Mouse (Mus musculus) heart, embryonic 15.5 days (tissue): ENCODE measurements around the gene Gm21060. TPM values are rescaled to one million over a fixed set of nuclear protein-coding genes. Genes with fewer than 3 reads are reported as not detected.
"Not testable (repeated sequence)": the region's sequence is repeated elsewhere in the genome, so short reads cannot be mapped to it uniquely, and the experiment has no call there.

Source experiments
- ATAC-seq: fragments of 200-750 bp; cut with Nextera tagmentation; replicated peaks from 2 replicates; pipeline ENCODE4 v1.8.0; 2017; ENCODE audit warnings: low read depth, moderate TSS enrichment; ENCODE audit not compliant: insufficient number of reproducible peaks, insufficient read depth, low FRiP score
- H3K27ac ChIP-seq: fragments of 300-500 bp; sonication (generic); 2 replicates; pipeline ENCODE4 v1.5.1; 2015; ENCODE audit warnings: mild to moderate bottlenecking, inconsistent platforms
- H3K27me3 ChIP-seq: fragments of 300-500 bp; sonication (generic); 2 replicates; pipeline ENCODE4 v1.6.1; 2015; ENCODE audit warnings: inconsistent platforms
- H3K36me3 ChIP-seq: fragments of 300-500 bp; sonication (generic); 2 replicates; pipeline ENCODE4 v1.6.1; 2015; ENCODE audit warnings: mild to moderate bottlenecking, inconsistent platforms
- H3K4me1 ChIP-seq: fragments of 300-500 bp; sonication (generic); replicated peaks from 2 replicates; pipeline ENCODE4 v1.6.1; 2015; ENCODE audit warnings: inconsistent platforms
- H3K4me2 ChIP-seq: fragments of 300-500 bp; sonication (generic); 2 replicates; pipeline ENCODE4 v1.6.1; 2015; ENCODE audit warnings: inconsistent platforms, mild to moderate bottlenecking, moderate library complexity
- H3K4me3 ChIP-seq: fragments of 300-500 bp; sonication (generic); 2 replicates; pipeline ENCODE4 v1.5.1; 2015; ENCODE audit warnings: mild to moderate bottlenecking, inconsistent platforms
- H3K9ac ChIP-seq: fragments of 300-500 bp; sonication (generic); 2 replicates; pipeline ENCODE4 v1.6.1; 2015; ENCODE audit warnings: mild to moderate bottlenecking, inconsistent platforms
- H3K9me3 ChIP-seq: fragments of 300-500 bp; sonication (generic); replicated peaks from 2 replicates; pipeline ENCODE4 v1.6.1; 2016; ENCODE audit warnings: inconsistent platforms
- WGBS: fragments of 180-500 bp; shearing (Covaris S2); methylation state at CpG from one replicate; pipeline ENCODE4 v1.1.7; 2015; ENCODE audit warnings: mixed read lengths; 5-methylcytosine and 5-hydroxymethylcytosine counted together
- polyA plus RNA-seq: library from polyadenylated mRNA; unstranded; fragments of >200 nt; fragmentation: Nextera tagmentation; extraction: Ambion mirVana; gene quantifications from 2 replicates; pipeline ENCODE4 v1.2.1, GENCODE M21; 2015

Gene Gm21060
- polyA plus RNA-seq: not detected in 2 replicates

GRCm38 (mm10) chr19:61296969-61297368, at the start of gene Gm21060:
Gene Gm21060 (minus strand): TSS chr19:61297069.
- H3K4me3 ChIP-seq: no peak within 1 kb of the TSS
- 84% methylated on average over 2 of the region's 2 CpGs for WGBS
- no peak within 1 kb of the TSS for H3K27ac ChIP-seq
- no peaks in the 10 kb centered on the region for H3K36me3 ChIP-seq
- no peak within 1 kb of the TSS for H3K9ac ChIP-seq
- no peaks in the 10 kb centered on the region for H3K27me3 ChIP-seq
- H3K4me2 ChIP-seq: no peak within 1 kb of the TSS
- no peaks in the 10 kb centered on the region for H3K4me1 ChIP-seq
- H3K9me3 ChIP-seq: no peaks in the 10 kb centered on the region
- no peak for ATAC-seq

GRCm38 (mm10) chr19:61320844-61321243, 24.0 kb upstream of the Gm21060 start:
- not testable (repeated sequence) for ATAC-seq, H3K4me2 ChIP-seq, H3K9ac ChIP-seq, H3K36me3 ChIP-seq, H3K4me1 ChIP-seq, H3K27me3 ChIP-seq, H3K27ac ChIP-seq, H3K9me3 ChIP-seq, H3K4me3 ChIP-seq
- WGBS: 85% methylated on average over 3 of the region's 3 CpGs

- not testable (repeated sequence) for H3K9ac ChIP-seq, H3K4me3 ChIP-seq, ATAC-seq, H3K27ac ChIP-seq, H3K4me2 ChIP-seq, H3K9me3 ChIP-seq, H3K4me1 ChIP-seq, H3K27me3 ChIP-seq, H3K36me3 ChIP-seq
- WGBS: 33% methylated on average over 11 of the region's 11 CpGs
Observed at GRCm38 (mm10) chr19:61313185-61313584, 16.3 kb upstream of the Gm21060 start.

DNA sequence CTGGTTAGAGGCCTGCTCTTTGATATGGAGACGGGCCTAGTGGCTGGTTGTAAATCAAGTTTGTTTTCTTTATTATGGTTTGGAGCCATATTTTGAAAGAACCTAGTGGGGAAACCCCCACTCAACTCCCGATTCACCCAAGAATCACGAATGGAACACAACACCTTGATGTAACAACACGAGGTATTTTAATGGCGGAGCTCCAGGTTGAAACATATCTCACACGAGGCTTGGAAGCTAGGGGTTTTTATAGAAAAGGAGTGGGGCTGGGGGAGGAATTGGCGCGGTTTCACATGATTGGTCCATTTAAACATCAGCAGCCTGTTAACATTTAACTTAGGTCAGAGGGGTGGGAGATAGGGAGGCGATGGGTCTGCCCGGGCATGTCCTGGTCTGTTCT, 15.5 kb upstream of the Gm21060 start:
- H3K9ac ChIP-seq, H3K4me3 ChIP-seq, H3K27me3 ChIP-seq, H3K9me3 ChIP-seq, H3K36me3 ChIP-seq, H3K4me2 ChIP-seq, H3K4me1 ChIP-seq, H3K27ac ChIP-seq, ATAC-seq: not testable (repeated sequence)
- WGBS: 88% methylated on average over 10 of the region's 10 CpGs

DNA sequence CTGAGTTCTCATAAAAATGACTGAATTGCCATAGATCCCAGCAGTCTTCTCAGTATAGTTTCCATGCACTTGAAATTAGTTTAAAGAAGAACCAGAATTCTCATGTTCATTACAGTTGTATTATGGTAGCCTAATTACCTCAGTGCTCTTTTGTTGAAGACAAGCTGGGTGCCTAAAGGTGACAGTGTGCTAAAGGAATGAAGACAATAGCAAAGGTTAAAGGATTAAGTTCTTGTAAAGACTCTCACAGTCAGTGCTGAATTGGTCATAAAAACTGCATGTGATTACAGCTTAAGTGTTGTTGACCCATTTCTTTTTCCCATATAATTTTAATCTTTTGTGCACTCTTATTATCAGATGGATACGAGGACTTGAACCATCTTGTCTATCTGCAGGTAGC, 11.2 kb upstream of the Gm21060 start:
- H3K36me3 ChIP-seq, H3K9ac ChIP-seq, H3K4me1 ChIP-seq, ATAC-seq, H3K4me2 ChIP-seq, H3K9me3 ChIP-seq, H3K4me3 ChIP-seq, H3K27me3 ChIP-seq: not testable (repeated sequence)
- 47% methylated on average over 1 of the region's 1 CpGs for WGBS
- peak overlapping the region; percentile 62 for H3K27ac ChIP-seq

GRCm38 (mm10) chr19:61285033-61285432, 11.8 kb downstream of the Gm21060 start:
- not testable (repeated sequence) for H3K4me3 ChIP-seq, H3K4me1 ChIP-seq, H3K4me2 ChIP-seq, ATAC-seq, H3K27me3 ChIP-seq, H3K9ac ChIP-seq, H3K27ac ChIP-seq, H3K36me3 ChIP-seq, H3K9me3 ChIP-seq
- 75% methylated on average over 4 of the region's 4 CpGs for WGBS

DNA sequence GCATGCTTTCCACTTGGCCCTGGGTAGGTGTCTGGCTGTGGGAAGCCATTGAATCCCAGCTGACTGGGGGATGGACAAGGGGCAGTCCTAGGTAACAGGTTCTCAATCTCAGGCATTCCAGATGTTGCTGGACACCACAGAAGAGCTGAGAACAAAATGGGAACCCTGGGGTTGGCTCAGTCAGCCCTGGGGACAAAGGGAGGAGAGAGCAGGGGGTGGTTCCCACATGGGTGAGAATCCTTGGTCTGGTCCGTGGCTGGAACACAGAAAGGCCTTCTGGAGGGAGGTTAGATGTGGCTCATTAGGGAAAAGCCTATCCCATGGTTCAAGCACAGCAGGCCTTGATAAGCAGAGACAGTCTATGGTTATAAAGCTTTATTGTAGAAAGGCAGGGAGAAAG, 13.3 kb downstream of the Gm21060 start:
- WGBS: 52% methylated on average over 1 of the region's 1 CpGs
- Histone ChIP-seq H3K9me3 (no peaks in the 10 kb centered on the region), H3K9ac (no peak overlapping the region), H3K4me2 (no peak overlapping the region), H3K4me3 (no peak overlapping the region), H3K36me3 (no peaks in the 10 kb centered on the region), H3K27ac (no peak overlapping the region), H3K27me3 (no peaks in the 10 kb centered on the region), H3K4me1 (no peaks in the 10 kb centered on the region)
- no peak for ATAC-seq

DNA sequence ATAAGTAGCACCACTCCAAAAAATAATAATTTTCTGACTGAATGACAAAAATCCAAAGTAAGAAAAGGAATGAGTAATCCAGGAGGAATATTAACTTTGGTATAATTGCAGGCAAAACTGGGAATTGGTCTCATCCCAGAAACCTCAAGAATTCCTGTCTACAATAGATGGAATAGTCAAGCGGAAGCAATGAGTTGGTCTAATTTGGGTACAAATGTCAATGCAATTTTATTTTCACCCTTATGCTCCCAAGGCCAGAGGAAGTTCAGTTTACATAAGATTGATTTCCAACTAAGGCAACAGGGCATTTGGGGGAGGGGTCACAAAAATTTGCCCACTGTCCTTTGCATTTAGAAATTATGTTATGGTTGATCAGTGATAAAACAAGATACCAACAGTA, 21.4 kb downstream of the Gm21060 start:
- H3K4me2 ChIP-seq: no peak overlapping the region
- H3K4me3 ChIP-seq: no peak overlapping the region
- H3K27ac ChIP-seq: no peak overlapping the region
- no peak for ATAC-seq
- H3K9ac ChIP-seq: no peak overlapping the region
- no peaks in the 10 kb centered on the region for H3K9me3 ChIP-seq
- H3K27me3 ChIP-seq: no peaks in the 10 kb centered on the region
- H3K36me3 ChIP-seq: no peaks in the 10 kb centered on the region
- H3K4me1 ChIP-seq: no peaks in the 10 kb centered on the region
- WGBS: 89% methylated on average over 1 of the region's 1 CpGs

DNA sequence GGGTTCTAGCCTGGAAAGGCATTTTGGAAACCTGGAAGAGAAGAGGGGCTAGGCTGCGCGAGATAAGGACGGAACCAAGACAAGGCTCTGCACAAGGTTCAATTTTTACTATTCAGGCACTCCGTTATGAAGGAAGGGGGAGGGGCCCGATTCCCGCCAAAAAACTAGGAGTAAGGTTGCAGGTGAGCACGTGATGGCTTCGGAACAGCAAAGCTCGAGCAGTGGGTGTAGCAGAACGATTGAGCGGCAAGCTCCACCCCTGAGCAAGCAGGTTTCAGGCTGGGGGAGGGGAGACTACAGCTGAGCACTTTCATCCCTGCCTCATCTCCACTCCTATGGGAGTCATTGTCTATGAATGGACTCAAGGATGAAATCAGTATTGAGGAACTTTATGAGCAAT, 27.7 kb downstream of the Gm21060 start:
- not testable (repeated sequence) for H3K9ac ChIP-seq, H3K9me3 ChIP-seq, H3K27me3 ChIP-seq, H3K4me2 ChIP-seq, H3K27ac ChIP-seq, H3K36me3 ChIP-seq, H3K4me3 ChIP-seq, ATAC-seq, H3K4me1 ChIP-seq
- WGBS: 34% methylated on average over 11 of the region's 11 CpGs

GRCm38 (mm10) chr19:61267141-61267540, 29.7 kb downstream of the Gm21060 start:
- H3K36me3 ChIP-seq: no peaks in the 10 kb centered on the region
- H3K9ac ChIP-seq: no peak overlapping the region
- no peaks in the 10 kb centered on the region for H3K27me3 ChIP-seq
- 22% methylated on average over 7 of the region's 7 CpGs for WGBS
- ATAC-seq: no peak
- no peak overlapping the region for H3K27ac ChIP-seq
- H3K4me3 ChIP-seq: no peak overlapping the region
- no peak overlapping the region for H3K4me2 ChIP-seq
- no peaks in the 10 kb centered on the region; the same call in 1 of the 2 replicates for H3K4me1 ChIP-seq
- H3K9me3 ChIP-seq: no peaks in the 10 kb centered on the region

DNA sequence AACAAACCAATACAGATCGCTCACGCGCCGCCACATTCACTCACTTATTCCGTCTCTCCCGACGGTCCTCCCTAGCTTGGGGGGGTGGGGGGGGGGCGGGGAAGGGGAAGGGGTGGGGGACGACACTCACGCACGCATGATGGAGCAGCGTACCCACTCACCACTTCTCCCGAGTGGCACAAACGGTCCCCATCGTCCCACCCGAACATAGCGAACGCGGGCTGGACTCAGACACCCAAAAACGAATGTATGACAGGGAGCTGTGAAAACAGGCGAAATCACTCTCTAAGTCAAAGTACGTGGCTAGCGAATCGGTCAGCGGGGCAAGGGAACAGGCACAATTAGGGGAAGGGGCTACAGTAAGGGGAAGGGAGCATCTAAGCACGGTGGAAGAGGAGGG, 30.2 kb downstream of the Gm21060 start:
- Histone ChIP-seq H3K36me3 (no peaks in the 10 kb centered on the region), H3K4me3 (no peak overlapping the region), H3K27ac (no peak overlapping the region), H3K9ac (no peak overlapping the region), H3K9me3 (no peaks in the 10 kb centered on the region), H3K4me1 (no peaks in the 10 kb centered on the region; the same call in 1 of the 2 replicates), H3K4me2 (no peak overlapping the region), H3K27me3 (no peaks in the 10 kb centered on the region)
- no peak for ATAC-seq
- 3% methylated on average over 26 of the region's 26 CpGs for WGBS

DNA sequence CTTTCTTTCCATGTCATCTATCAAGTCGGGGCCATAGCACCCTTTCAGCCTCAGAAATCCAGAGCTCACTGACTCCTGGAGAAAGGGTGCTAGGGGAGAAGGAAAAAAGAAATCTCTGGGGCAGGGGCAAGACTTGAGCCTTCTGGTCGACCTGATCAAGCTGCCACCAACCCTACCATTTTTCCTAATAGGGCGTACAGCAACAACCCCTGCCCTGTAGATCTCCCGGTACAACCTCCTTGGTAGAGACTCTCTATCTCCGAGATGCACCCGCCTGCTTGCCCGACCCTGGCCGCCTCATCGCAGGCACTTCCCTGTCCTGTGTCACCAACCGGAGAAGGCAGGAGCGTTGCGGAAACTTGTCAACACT, 30.6 kb downstream of the Gm21060 start:
- Histone ChIP-seq H3K36me3 (no peaks in the 10 kb centered on the region), H3K4me3 (no peak overlapping the region), H3K4me1 (no peaks in the 10 kb centered on the region; the same call in 1 of the 2 replicates), H3K27ac (no peak overlapping the region), H3K9me3 (no peaks in the 10 kb centered on the region), H3K27me3 (no peaks in the 10 kb centered on the region), H3K4me2 (no peak overlapping the region), H3K9ac (no peak overlapping the region)
- WGBS: 1% methylated on average over 12 of the region's 12 CpGs
- no peak for ATAC-seq
